Mouse (Mus musculus) small intestine, adult 2 months (tissue): ENCODE data around the gene Defb23.

ENCODE experiments used
- CTCF ChIP-seq: fragments of 200-500 bp; IDR thresholded peaks from 2 replicates; pipeline ENCODE4 v1.5.1; 2012; ENCODE audit warnings: low read depth, mild to moderate bottlenecking, control low read depth, inconsistent platforms, low read length, moderate library complexity, mixed read lengths; ENCODE audit not compliant: insufficient replicate concordance, insufficient read length; ENCODE audit errors: extremely low read depth
- POLR2A ChIP-seq: fragments of 200-500 bp; IDR thresholded peaks from 2 replicates; pipeline ENCODE4 v1.6.1; 2012; ENCODE audit warnings: low read depth, mild to moderate bottlenecking, control low read depth, inconsistent platforms, low read length, moderate library complexity

GRCm38 (mm10) chr2:152411471-152411870 is 52.9 kb downstream of the Defb23 start:
- TF ChIP-seq POLR2A (no peak), CTCF (no peak)
